Mouse (Mus musculus) midbrain, embryonic 14.5 days (tissue): ENCODE measurements at regions not wholly inside any gene's neighbourhood (a gene's known extent, or its start where the extent isn't known, plus 50 kb on each side); places are given as distances from the start of the nearest gene placed in this dataset.

Source experiments
- ATAC-seq: fragments of 200-750 bp; cut with Nextera tagmentation; 2 replicates; pipeline ENCODE4 v1.8.0; 2017; ENCODE audit warnings: moderate number of reproducible peaks, moderate library complexity; ENCODE audit not compliant: low FRiP score, low TSS enrichment
- DNase-seq: peaks from one replicate; pipeline ENCODE4 v3.0.0-alpha.2; 2015
- H3K27ac ChIP-seq: fragments of 300-500 bp; sonication (generic); replicated peaks from 2 replicates; pipeline ENCODE4 v1.5.1; 2014; ENCODE audit warnings: mild to moderate bottlenecking, low read depth, low read length, moderate library complexity
- H3K27me3 ChIP-seq: fragments of 300-500 bp; sonication (generic); 2 replicates; pipeline ENCODE4 v1.6.1; 2014; ENCODE audit warnings: low read length, control low read depth, mixed read lengths; ENCODE audit not compliant: control insufficient read depth, insufficient read depth
- H3K36me3 ChIP-seq: fragments of 300-500 bp; sonication (generic); 2 replicates; pipeline ENCODE4 v1.6.1; 2014; ENCODE audit warnings: low read length, control low read depth; ENCODE audit not compliant: control insufficient read depth, insufficient read depth
- H3K4me1 ChIP-seq: fragments of 300-500 bp; sonication (generic); 2 replicates; pipeline ENCODE4 v1.6.1; 2014; ENCODE audit warnings: mild to moderate bottlenecking, antibody characterized with exemption, low read length, control low read depth; ENCODE audit not compliant: control insufficient read depth, insufficient read depth
- H3K4me2 ChIP-seq: fragments of 300-500 bp; sonication (generic); 2 replicates; pipeline ENCODE4 v1.6.1; 2014; ENCODE audit warnings: mild to moderate bottlenecking, low read length, moderate library complexity
- H3K4me3 ChIP-seq: fragments of 300-500 bp; sonication (generic); replicated peaks from 2 replicates; pipeline ENCODE4 v1.5.1; 2014; ENCODE audit warnings: low read depth, low read length
- H3K9ac ChIP-seq: fragments of 300-500 bp; sonication (generic); replicated peaks from 2 replicates; pipeline ENCODE4 v1.6.1; 2014; ENCODE audit warnings: mild to moderate bottlenecking, low read length, moderate library complexity
- H3K9me3 ChIP-seq: fragments of 300-500 bp; sonication (generic); 2 replicates; pipeline ENCODE4 v1.6.1; 2016; ENCODE audit warnings: low read length, control low read depth, mixed read lengths; ENCODE audit not compliant: control insufficient read depth
- WGBS: fragments of 180-500 bp; shearing (Covaris S2); extraction: QIAGEN DNeasy Blood & Tissue Kit; methylation state at CpG from one replicate; pipeline ENCODE4 v1.1.7; 2014; 5-methylcytosine and 5-hydroxymethylcytosine counted together

GRCm38 (mm10) chr13:110836936-110837335, 417.9 kb upstream of the Actbl2 start:
- no peak overlapping the region for H3K9ac ChIP-seq
- H3K4me2 ChIP-seq, result no peak overlapping the region
- H3K4me3 ChIP-seq, result no peak overlapping the region
- DNase-seq (peak; percentile 58), ATAC-seq (no peak)
- H3K36me3 ChIP-seq, result no peaks in the 10 kb centered on the region
- H3K27me3 ChIP-seq, result no peaks in the 10 kb centered on the region
- peaks cover 6% of the 10 kb centered on the region; the same call in 1 of the 2 replicates for H3K4me1 ChIP-seq
- no peak overlapping the region for H3K27ac ChIP-seq
- H3K9me3 ChIP-seq, result no peaks in the 10 kb centered on the region
- 16% methylated on average over 7 of the region's 7 CpGs for WGBS

- Histone ChIP-seq H3K27me3 (no peaks in the 10 kb centered on the region), H3K9me3 (no peaks in the 10 kb centered on the region), H3K4me2 (no peak overlapping the region), H3K4me1 (peaks cover 1% of the 10 kb centered on the region; the same call in 1 of the 2 replicates), H3K36me3 (no peaks in the 10 kb centered on the region), H3K9ac (no peak overlapping the region), H3K4me3 (no peak overlapping the region), H3K27ac (no peak overlapping the region)
- DNase-seq, result no peak
- no peak for ATAC-seq
- WGBS, result 95% methylated on average over 7 of the region's 7 CpGs
Observed at GRCm38 (mm10) chr13:110841949-110842348, 412.9 kb upstream of the Actbl2 start.

GRCm38 (mm10) chr13:110845695-110846094, 409.1 kb upstream of the Actbl2 start:
- no peaks in the 10 kb centered on the region for H3K4me1 ChIP-seq
- no peak overlapping the region for H3K4me2 ChIP-seq
- H3K9ac ChIP-seq, result no peak overlapping the region
- H3K36me3 ChIP-seq, result no peaks in the 10 kb centered on the region
- WGBS, result 92% methylated on average over 2 of the region's 2 CpGs
- H3K27ac ChIP-seq, result no peak overlapping the region
- no peak overlapping the region for H3K4me3 ChIP-seq
- no peak for ATAC-seq
- no peak for DNase-seq
- H3K9me3 ChIP-seq, result no peaks in the 10 kb centered on the region
- no peaks in the 10 kb centered on the region for H3K27me3 ChIP-seq

- no peak for DNase-seq
- H3K9ac ChIP-seq, result no peak overlapping the region
- 88% methylated on average over 2 of the region's 2 CpGs for WGBS
Observed at GRCm38 (mm10) chr13:110852996-110853727, 401.7 kb upstream of the Actbl2 start.

GRCm38 (mm10) chr13:110854213-110854612, 400.6 kb upstream of the Actbl2 start:
- H3K27ac ChIP-seq, result no peak overlapping the region
- no peaks in the 10 kb centered on the region for H3K9me3 ChIP-seq
- no peaks in the 10 kb centered on the region for H3K27me3 ChIP-seq
- H3K9ac ChIP-seq, result no peak overlapping the region
- H3K4me3 ChIP-seq, result no peak overlapping the region
- no peak for DNase-seq
- H3K36me3 ChIP-seq, result no peaks in the 10 kb centered on the region
- H3K4me1 ChIP-seq, result no peaks in the 10 kb centered on the region
- 73% methylated on average over 1 of the region's 1 CpGs for WGBS
- H3K4me2 ChIP-seq, result no peak overlapping the region
- no peak for ATAC-seq

More at GRCm38 (mm10) chr13:110852996-110853727, 401.7 kb upstream of the Actbl2 start:
- H3K27me3 ChIP-seq, result no peaks in the 10 kb centered on the region
- no peak overlapping the region for H3K27ac ChIP-seq
- ATAC-seq, result no peak
- H3K4me3 ChIP-seq, result no peak overlapping the region
- H3K4me1 ChIP-seq, result no peaks in the 10 kb centered on the region
- H3K36me3 ChIP-seq, result no peaks in the 10 kb centered on the region
- no peaks in the 10 kb centered on the region for H3K9me3 ChIP-seq
- H3K4me2 ChIP-seq, result no peak overlapping the region

- H3K9ac ChIP-seq, result no peak overlapping the region
- H3K27ac ChIP-seq, result no peak overlapping the region
- 73% methylated on average over 4 of the region's 4 CpGs for WGBS
- H3K36me3 ChIP-seq, result no peaks in the 10 kb centered on the region
- H3K4me1 ChIP-seq, result no peaks in the 10 kb centered on the region
- DNase-seq (no peak), ATAC-seq (no peak)
- no peaks in the 10 kb centered on the region for H3K27me3 ChIP-seq
- H3K4me2 ChIP-seq, result no peak overlapping the region
- no peak overlapping the region for H3K4me3 ChIP-seq
- H3K9me3 ChIP-seq, result no peaks in the 10 kb centered on the region
Observed at GRCm38 (mm10) chr13:110865902-110866512, 388.8 kb upstream of the Actbl2 start.

GRCm38 (mm10) chr13:110866713-110867112, 388.1 kb upstream of the Actbl2 start:
- no peak overlapping the region for H3K9ac ChIP-seq
- DNase-seq (peak; percentile 15), ATAC-seq (no peak)
- H3K27me3 ChIP-seq, result no peaks in the 10 kb centered on the region
- no peak overlapping the region for H3K4me3 ChIP-seq
- no peak overlapping the region for H3K27ac ChIP-seq
- no peak overlapping the region for H3K4me2 ChIP-seq
- 77% methylated on average over 2 of the region's 2 CpGs for WGBS
- H3K36me3 ChIP-seq, result no peaks in the 10 kb centered on the region
- H3K9me3 ChIP-seq, result no peaks in the 10 kb centered on the region
- 0 out of 2 replicates have a peak, but pooled peaks cover under 1% of the 10 kb centered on the region for H3K4me1 ChIP-seq

GRCm38 (mm10) chr13:110871125-110871775, 383.6 kb upstream of the Actbl2 start:
- peak; percentile 42 for DNase-seq
- H3K36me3 ChIP-seq, result no peaks in the 10 kb centered on the region
- H3K4me3 ChIP-seq, result no peak overlapping the region
- H3K27ac ChIP-seq, result no peak overlapping the region
- H3K4me2 ChIP-seq, result no peak overlapping the region
- peaks cover 7% of the 10 kb centered on the region; the same call in 1 of the 2 replicates for H3K4me1 ChIP-seq
- no peaks in the 10 kb centered on the region for H3K27me3 ChIP-seq
- no peak overlapping the region for H3K9ac ChIP-seq
- H3K9me3 ChIP-seq, result no peaks in the 10 kb centered on the region
- 4% methylated on average over 4 of the region's 4 CpGs for WGBS
- ATAC-seq, result no peak
